Mouse (Mus musculus): ENCODE measurements around the gene Nosip. TPM values are rescaled to one million over a fixed set of nuclear protein-coding genes. Genes with fewer than 3 reads are reported as not detected.

The Nosip gene
- total and polyA plus RNA-seq, 3 experiments: 72.4 to 86.8 (median 81.4) TPM

Other genes with a start within 250 kb of the Nosip start
Only the 20 nearest of the 36 such genes appear.
- gene Tsks, start 119.2 kb upstream of the Nosip start, total RNA-seq (2012; rRNA removed): 0.08 TPM in 1 of 2 replicates, not detected in the other
- gene Tsks, start 119.2 kb upstream of the Nosip start, total RNA-seq (2014; rRNA removed): not detected in 2 replicates
- not detected in 2 replicates for gene Tsks, start 119.2 kb upstream of the Nosip start, polyA plus RNA-seq (2012; ENCODE audit: insufficient read length, low read depth)
- 3.6 and 4.5 TPM in 2 replicates for gene Cpt1c, start 87.6 kb upstream of the Nosip start, total RNA-seq (2012; rRNA removed)
- 10.2 and 10.3 TPM in 2 replicates for gene Cpt1c, start 87.6 kb upstream of the Nosip start, total RNA-seq (2014; rRNA removed)
- gene Cpt1c, start 87.6 kb upstream of the Nosip start, polyA plus RNA-seq (2012; ENCODE audit: insufficient read length, low read depth): 10.4 and 12.7 TPM in 2 replicates
- gene Prmt1, start 75.9 kb upstream of the Nosip start, total RNA-seq (2012; rRNA removed): 340 and 407 TPM in 2 replicates
- gene Prmt1, start 75.9 kb upstream of the Nosip start, total RNA-seq (2014; rRNA removed): 220 and 231 TPM in 2 replicates
- 608 and 642 TPM in 2 replicates for gene Prmt1, start 75.9 kb upstream of the Nosip start, polyA plus RNA-seq (2012; ENCODE audit: insufficient read length, low read depth)
- 56.5 and 65.0 TPM in 2 replicates for gene Irf3, start 64.8 kb upstream of the Nosip start, total RNA-seq (2012; rRNA removed)
- 33.5 and 39.0 TPM in 2 replicates for gene Irf3, start 64.8 kb upstream of the Nosip start, total RNA-seq (2014; rRNA removed)
- gene Irf3, start 64.8 kb upstream of the Nosip start, polyA plus RNA-seq (2012; ENCODE audit: insufficient read length, low read depth): 79.7 and 87.7 TPM in 2 replicates
- gene Bcl2l12, start 63.7 kb upstream of the Nosip start, total RNA-seq (2012; rRNA removed): 11.8 and 12.0 TPM in 2 replicates
- gene Bcl2l12, start 63.7 kb upstream of the Nosip start, total RNA-seq (2014; rRNA removed): 9.2 and 9.8 TPM in 2 replicates
- gene Bcl2l12, start 63.7 kb upstream of the Nosip start, polyA plus RNA-seq (2012; ENCODE audit: insufficient read length, low read depth): 10.8 and 12.6 TPM in 2 replicates
- gene Scaf1, start 46.1 kb upstream of the Nosip start, total RNA-seq (2012; rRNA removed): 15.5 and 18.2 TPM in 2 replicates
- gene Scaf1, start 46.1 kb upstream of the Nosip start, total RNA-seq (2014; rRNA removed): 5.4 and 6.1 TPM in 2 replicates
- gene Scaf1, start 46.1 kb upstream of the Nosip start, polyA plus RNA-seq (2012; ENCODE audit: insufficient read length, low read depth): 38.9 and 41.9 TPM in 2 replicates
- gene Rras, start 44.5 kb upstream of the Nosip start, total RNA-seq (2012; rRNA removed): 5.0 and 10.6 TPM in 2 replicates
- gene Rras, start 44.5 kb upstream of the Nosip start, total RNA-seq (2014; rRNA removed): 6.6 and 7.2 TPM in 2 replicates
- 18.5 and 19.8 TPM in 2 replicates for gene Rras, start 44.5 kb upstream of the Nosip start, polyA plus RNA-seq (2012; ENCODE audit: insufficient read length, low read depth)
- 5.7 and 6.5 TPM in 2 replicates for gene Prr12, start 9.5 kb upstream of the Nosip start, total RNA-seq (2012; rRNA removed)
- 1.1 and 1.2 TPM in 2 replicates for gene Prr12, start 9.5 kb upstream of the Nosip start, total RNA-seq (2014; rRNA removed)
- 18.0 and 20.5 TPM in 2 replicates for gene Prr12, start 9.5 kb upstream of the Nosip start, polyA plus RNA-seq (2012; ENCODE audit: insufficient read length, low read depth)
- gene Prrg2, start 248 bp downstream of the Nosip start, total RNA-seq (2012; rRNA removed): 7.1 and 7.6 TPM in 2 replicates
- 6.1 and 6.7 TPM in 2 replicates for gene Prrg2, start 248 bp downstream of the Nosip start, total RNA-seq (2014; rRNA removed)
- 7.2 and 7.7 TPM in 2 replicates for gene Prrg2, start 248 bp downstream of the Nosip start, polyA plus RNA-seq (2012; ENCODE audit: insufficient read length, low read depth)
- 0.38 and 0.42 TPM in 2 replicates for gene Rcn3, start 29.8 kb downstream of the Nosip start, total RNA-seq (2012; rRNA removed)
- gene Rcn3, start 29.8 kb downstream of the Nosip start, total RNA-seq (2014; rRNA removed): not detected in 2 replicates
- gene Rcn3, start 29.8 kb downstream of the Nosip start, polyA plus RNA-seq (2012; ENCODE audit: insufficient read length, low read depth): not detected in 2 replicates
- 0.13 and 0.17 TPM in 2 replicates for gene Fcgrt, start 41.4 kb downstream of the Nosip start, total RNA-seq (2012; rRNA removed)
- gene Fcgrt, start 41.4 kb downstream of the Nosip start, total RNA-seq (2014; rRNA removed): not detected in 2 replicates
- 0.15 and 0.16 TPM in 2 replicates for gene Fcgrt, start 41.4 kb downstream of the Nosip start, polyA plus RNA-seq (2012; ENCODE audit: insufficient read length, low read depth)
- gene Rps11, start 62.0 kb downstream of the Nosip start, total RNA-seq (2012; rRNA removed): 1,839 and 2,104 TPM in 2 replicates
- gene Rps11, start 62.0 kb downstream of the Nosip start, total RNA-seq (2014; rRNA removed): 898 and 923 TPM in 2 replicates
- 1,465 and 1,699 TPM in 2 replicates for gene Rps11, start 62.0 kb downstream of the Nosip start, polyA plus RNA-seq (2012; ENCODE audit: insufficient read length, low read depth)
- 5,043 and 5,211 TPM in 2 replicates for gene Rpl13a, start 66.3 kb downstream of the Nosip start, total RNA-seq (2012; rRNA removed)
- 2,822 and 2,851 TPM in 2 replicates for gene Rpl13a, start 66.3 kb downstream of the Nosip start, total RNA-seq (2014; rRNA removed)
- gene Rpl13a, start 66.3 kb downstream of the Nosip start, polyA plus RNA-seq (2012; ENCODE audit: insufficient read length, low read depth): 4,154 and 5,174 TPM in 2 replicates
- 1.3 and 2.2 TPM in 2 replicates for gene Gm45713, start 73.8 kb downstream of the Nosip start, total RNA-seq (2012; rRNA removed)
- not detected in 2 replicates for gene Gm45713, start 73.8 kb downstream of the Nosip start, total RNA-seq (2014; rRNA removed)
- 1.4 TPM in 1 of 2 replicates, not detected in the other for gene Gm45713, start 73.8 kb downstream of the Nosip start, polyA plus RNA-seq (2012; ENCODE audit: insufficient read length, low read depth)
- gene Flt3l, start 74.0 kb downstream of the Nosip start, total RNA-seq (2012; rRNA removed): 4.0 and 4.9 TPM in 2 replicates
- 4.3 and 4.6 TPM in 2 replicates for gene Flt3l, start 74.0 kb downstream of the Nosip start, total RNA-seq (2014; rRNA removed)
- 11.4 and 14.9 TPM in 2 replicates for gene Flt3l, start 74.0 kb downstream of the Nosip start, polyA plus RNA-seq (2012; ENCODE audit: insufficient read length, low read depth)
- gene Pih1d1, start 91.9 kb downstream of the Nosip start, total RNA-seq (2012; rRNA removed): 69.3 and 74.1 TPM in 2 replicates
- gene Pih1d1, start 91.9 kb downstream of the Nosip start, total RNA-seq (2014; rRNA removed): 37.2 and 37.4 TPM in 2 replicates
- 44.6 and 50.3 TPM in 2 replicates for gene Pih1d1, start 91.9 kb downstream of the Nosip start, polyA plus RNA-seq (2012; ENCODE audit: insufficient read length, low read depth)
- gene Aldh16a1, start 92.2 kb downstream of the Nosip start, total RNA-seq (2012; rRNA removed): 41.6 and 45.1 TPM in 2 replicates
- gene Aldh16a1, start 92.2 kb downstream of the Nosip start, total RNA-seq (2014; rRNA removed): 26.9 and 27.8 TPM in 2 replicates
- 49.8 and 53.5 TPM in 2 replicates for gene Aldh16a1, start 92.2 kb downstream of the Nosip start, polyA plus RNA-seq (2012; ENCODE audit: insufficient read length, low read depth)
- not detected in 2 replicates for gene Slc17a7, start 101.5 kb downstream of the Nosip start, total RNA-seq (2012; rRNA removed)
- gene Slc17a7, start 101.5 kb downstream of the Nosip start, total RNA-seq (2014; rRNA removed): not detected in 2 replicates
- gene Slc17a7, start 101.5 kb downstream of the Nosip start, polyA plus RNA-seq (2012; ENCODE audit: insufficient read length, low read depth): 0.11 TPM in 1 of 2 replicates, not detected in the other
- gene Gfy, start 117.1 kb downstream of the Nosip start, total RNA-seq (2012; rRNA removed): not detected in 2 replicates
- gene Gfy, start 117.1 kb downstream of the Nosip start, total RNA-seq (2014; rRNA removed): not detected in 2 replicates
- gene Gfy, start 117.1 kb downstream of the Nosip start, polyA plus RNA-seq (2012; ENCODE audit: insufficient read length, low read depth): not detected in 2 replicates
- gene Pth2, start 118.6 kb downstream of the Nosip start, total RNA-seq (2012; rRNA removed): not detected in 2 replicates
- not detected in 2 replicates for gene Pth2, start 118.6 kb downstream of the Nosip start, total RNA-seq (2014; rRNA removed)
- gene Pth2, start 118.6 kb downstream of the Nosip start, polyA plus RNA-seq (2012; ENCODE audit: insufficient read length, low read depth): not detected in 2 replicates

All from CH12.LX (cell line).